Mouse (Mus musculus) cerebellum, adult 8-10 months (tissue): ENCODE measurements at regions not wholly inside any gene's neighbourhood (a gene's known extent, or its start where the extent isn't known, plus 50 kb on each side); places are given as distances from the start of the nearest gene placed in this dataset.

Experiments
- DNase-seq: peaks from one replicate; pipeline ENCODE4 v3.0.0; 2022

DNA sequence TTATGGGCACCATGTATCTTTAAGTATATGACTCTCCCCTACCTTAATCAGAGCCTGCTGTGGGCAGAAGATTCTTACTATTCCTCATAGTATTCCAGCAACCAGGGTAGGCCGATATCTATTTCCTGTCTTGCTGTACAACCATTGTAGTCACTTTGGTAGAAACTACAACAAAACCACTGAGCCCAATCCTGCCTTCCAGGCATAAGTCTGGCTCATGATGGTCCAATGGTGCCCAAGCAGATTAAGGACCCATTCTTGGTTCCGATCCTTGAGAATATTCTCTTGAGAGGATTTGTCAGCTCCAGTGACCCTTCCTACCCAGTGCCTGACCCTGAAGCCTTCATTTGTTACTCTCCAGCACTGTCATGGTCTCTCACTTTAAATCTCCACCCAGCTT, 102.9 kb upstream of the Mylip start:
- no peak for DNase-seq

DNA sequence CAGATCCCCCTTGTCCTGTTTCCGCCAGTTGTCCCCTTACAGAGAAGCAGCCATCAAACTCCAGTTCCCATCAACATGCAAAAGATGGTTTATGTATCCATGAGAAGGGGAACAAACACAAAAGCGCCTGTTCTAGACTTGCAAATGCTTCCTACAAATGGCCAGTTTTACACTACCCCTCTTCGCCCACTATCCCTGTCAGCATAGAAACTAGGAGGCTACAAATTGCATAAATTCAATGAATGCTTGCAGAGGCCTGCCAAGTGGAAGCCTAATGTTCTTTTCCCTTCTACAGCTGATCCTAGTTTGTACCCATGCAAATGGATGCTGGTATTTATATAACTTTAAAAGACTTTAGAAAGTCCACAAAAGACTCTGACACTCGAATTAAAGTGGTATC, 102.3 kb upstream of the Mylip start:
- DNase-seq, result no peak

DNA sequence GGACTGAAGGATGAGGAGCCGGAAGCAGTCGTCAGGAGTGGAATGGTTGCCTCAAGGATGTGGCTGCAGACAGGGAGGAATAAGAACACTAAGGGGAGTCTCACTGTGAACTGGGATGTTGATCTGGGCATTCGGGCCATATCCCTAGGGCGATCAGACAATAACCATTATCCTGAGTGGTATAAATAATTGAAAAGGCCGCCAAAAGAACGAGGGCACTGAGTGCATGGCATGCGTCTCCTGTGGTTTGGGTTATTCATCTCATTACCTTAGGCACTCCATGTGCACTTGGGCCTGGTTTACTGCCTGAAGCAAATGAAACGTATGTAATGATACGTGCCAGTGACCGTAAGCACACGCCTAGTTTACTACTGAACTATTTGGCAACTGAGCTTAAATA, 99.6 kb upstream of the Mylip start:
- no peak for DNase-seq

DNA sequence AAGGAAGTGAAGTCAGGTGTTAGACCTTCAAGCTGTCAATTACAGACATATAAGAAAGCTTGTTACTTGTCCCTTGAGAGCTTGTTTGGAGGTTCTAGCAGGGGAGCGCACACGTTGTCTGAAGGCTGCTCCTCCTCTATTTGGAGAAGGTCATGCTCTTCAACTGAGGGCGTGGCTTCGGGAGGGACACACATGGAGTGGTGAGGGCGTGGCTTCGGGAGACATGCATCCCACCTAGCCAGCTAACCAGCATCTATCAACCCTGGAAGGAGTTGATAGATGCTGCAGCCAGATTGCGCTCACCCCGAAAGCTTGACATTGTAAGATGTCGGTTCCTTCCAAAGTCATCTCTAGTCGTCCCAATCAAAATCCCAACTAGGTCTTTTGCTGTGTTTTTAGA, 94.9 kb upstream of the Mylip start:
- no peak for DNase-seq

DNA sequence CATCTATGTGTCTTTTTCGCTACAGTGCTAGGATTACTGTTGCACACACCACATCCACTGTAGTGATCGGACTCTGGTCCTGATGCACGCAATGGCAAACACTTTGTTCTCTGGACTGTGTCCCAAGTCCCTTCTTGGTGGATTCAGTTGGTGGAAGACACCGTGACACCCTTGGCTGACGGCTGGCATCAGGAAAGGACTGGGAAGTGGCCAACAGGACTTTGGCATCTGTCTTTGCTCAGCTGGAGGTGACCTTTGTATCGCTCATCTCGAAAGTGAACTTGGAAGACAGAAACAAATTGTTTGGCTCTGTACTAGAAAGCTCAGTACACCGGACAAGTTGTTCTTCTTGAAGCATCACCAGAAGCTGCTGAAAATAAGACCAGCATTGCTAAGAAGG, 88.9 kb upstream of the Mylip start:
- no peak for DNase-seq

DNA sequence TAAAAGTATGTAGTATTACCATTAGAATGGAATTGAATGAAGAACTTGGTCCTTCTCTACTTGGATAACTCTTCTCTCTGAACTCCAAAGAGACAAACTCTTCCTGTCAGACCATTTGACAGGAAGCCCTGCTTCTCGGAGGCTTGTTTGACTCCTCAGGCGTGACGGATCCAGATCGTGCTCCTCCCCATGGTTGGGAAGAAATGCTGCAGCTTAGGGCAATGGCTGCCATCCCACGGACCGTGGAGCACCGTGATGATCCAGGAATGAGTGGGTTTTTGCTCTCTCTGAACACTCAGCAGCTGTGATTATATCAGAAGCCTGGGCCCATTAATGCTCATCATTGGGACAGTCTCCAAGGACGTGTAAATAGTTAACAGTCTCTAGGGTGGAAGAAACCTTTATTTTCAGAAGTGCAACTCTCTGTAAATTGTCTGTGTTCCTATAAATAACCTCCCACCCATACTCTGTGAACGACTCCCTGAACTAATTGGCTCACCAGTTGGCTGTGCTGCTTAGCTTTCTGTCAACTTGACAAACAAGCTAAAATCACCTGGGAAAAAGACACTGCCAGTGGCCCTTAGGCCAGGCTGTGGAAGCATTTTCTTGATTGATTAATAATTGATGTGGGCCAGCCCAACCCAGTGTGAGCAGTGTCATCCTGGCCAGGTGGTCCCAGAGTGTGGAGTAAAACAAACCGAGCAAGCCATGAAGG, 88.2 kb upstream of the Mylip start:
- no peak for DNase-seq

DNA sequence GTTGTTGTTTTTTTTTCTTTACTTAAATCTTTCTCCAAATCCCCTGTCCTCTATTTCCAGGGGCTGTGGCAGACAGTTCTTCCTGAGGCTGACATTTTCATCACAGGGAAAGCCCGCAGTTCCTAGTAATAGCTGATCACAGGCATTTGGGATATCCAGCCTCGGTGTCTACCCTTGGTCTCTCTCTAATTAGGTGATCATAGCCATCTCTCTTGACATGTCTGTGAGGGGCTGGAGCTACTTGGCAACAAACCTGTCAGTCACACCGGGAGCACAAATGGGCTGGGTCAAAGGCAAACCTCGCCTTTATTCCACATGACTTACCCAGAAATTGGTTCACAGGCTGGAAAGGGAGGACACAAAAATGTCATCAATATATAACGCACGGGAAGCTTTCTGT, 86.7 kb upstream of the Mylip start:
- DNase-seq, result no peak

DNA sequence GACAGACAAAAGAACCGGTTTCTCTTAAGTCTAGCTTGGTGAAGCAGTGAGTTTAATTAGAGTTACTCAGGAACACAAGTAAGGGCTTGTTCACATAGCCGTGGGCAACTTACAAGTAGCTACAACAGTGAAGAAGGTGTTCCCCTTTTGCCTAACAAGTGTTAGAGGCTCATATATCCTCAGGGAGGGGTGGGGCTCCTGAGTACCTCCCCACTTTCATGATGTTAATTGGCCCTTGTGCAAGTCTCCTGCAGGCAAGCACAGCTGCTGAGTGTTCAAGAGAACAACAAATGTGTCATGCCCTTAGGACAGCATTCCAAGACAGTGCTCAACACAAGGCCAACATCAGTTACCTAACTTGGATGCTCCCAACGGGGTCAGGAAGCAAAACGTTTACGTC, 83.4 kb upstream of the Mylip start:
- no peak for DNase-seq

DNA sequence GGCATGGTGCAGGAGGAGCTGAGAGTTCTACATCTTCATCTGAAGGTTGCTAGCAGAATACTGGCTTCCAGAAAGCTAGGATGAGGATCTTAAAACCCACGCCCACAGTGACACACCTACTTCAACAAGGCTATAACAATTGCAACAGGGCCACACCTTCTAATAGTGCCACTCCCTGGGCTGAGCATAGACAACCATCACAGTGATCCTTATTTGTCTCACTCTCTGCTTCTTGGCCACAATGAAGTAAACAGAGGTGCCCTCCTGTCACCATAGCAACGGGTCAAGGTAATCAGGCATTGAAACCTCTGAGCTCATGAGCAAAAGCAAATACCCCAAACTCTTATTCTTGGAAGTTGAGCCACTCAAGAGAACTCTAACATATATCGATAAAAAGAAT, 82.3 kb upstream of the Mylip start:
- no peak for DNase-seq

DNA sequence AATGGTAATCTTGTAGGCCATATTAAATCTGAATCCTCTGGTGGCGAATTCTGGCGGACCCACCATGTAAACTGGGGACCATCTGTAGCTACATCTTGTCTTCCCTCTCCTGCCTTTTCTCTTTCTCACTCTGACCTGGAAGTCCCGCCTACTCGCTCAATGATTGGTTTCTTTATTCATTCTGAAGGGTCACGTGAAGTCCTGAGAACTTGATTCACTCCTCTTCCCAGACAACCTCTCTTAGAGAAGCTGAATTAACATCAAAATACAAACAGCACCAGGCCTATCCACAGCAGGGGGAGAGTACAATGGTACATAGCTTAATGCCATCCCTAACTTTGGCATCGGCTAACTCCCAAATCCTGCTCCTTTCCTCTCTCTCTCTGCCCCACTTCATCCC, 69.9 kb upstream of the Mylip start:
- DNase-seq, result no peak

DNA sequence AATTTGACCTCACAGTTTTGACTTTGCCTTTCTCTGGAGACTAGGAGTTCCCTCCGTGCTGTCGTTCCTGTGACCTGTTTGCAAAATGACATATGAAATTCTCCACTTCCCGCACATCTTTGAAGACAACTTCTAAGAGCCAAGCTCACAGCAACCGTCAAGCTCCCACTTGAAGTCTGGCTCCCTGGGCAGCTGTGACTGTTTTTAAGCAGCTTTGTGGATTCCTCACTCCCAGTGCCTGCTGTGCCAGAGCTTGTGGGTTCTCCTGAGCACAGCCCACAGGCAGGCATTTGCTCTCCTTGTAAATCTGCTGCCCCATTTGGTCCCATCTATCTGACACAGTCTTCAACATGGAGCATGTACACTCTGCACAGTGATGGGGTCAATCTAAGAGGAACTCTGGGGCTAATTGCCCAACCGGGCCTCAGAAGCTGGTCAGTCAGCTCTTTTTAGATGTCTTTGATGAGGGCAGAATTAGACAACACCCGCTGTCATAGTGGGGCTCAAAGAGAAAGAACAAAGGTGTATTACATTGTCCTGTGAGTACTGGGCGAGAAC, 63.7 kb upstream of the Mylip start:
- DNase-seq, result no peak

DNA sequence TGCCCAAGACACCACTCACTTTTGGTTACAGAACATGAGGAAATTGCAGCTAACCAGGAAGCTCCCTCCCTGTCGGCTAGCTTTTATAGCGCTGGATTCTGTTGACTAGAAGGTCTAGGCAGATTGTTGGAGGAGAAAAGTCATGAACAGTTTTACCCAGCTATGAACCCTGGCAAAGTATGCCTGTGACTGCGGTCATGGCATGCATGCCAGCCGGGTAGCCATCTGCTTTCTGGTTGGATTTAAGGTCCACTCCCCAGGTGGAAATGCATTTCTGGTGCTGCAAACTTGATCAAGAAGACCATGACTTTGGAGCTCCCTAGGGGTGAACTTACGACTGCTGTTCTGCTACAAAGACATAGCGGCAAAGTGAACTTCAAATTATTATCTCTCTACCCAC, 62.8 kb upstream of the Mylip start:
- DNase-seq, result no peak

DNA sequence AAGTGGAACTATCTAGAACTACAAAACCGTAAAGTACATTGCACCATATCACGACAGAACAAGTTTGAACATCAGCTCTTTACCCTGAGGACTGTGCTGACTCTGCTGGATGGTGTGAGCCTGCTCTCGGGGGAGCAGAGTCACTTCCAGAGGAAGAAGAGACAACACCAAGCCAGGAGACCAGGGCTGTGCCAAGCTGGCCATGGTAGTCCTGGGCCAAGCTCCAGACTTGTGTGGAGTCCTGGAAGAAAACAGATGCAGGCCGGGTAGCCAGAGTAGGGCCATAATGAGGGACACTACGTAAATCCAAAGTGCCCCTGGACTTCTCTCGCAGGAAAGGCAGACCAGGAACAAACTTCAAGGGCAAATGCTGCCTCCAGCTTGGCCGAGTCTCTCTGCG, 59.0 kb upstream of the Mylip start:
- no peak for DNase-seq

DNA sequence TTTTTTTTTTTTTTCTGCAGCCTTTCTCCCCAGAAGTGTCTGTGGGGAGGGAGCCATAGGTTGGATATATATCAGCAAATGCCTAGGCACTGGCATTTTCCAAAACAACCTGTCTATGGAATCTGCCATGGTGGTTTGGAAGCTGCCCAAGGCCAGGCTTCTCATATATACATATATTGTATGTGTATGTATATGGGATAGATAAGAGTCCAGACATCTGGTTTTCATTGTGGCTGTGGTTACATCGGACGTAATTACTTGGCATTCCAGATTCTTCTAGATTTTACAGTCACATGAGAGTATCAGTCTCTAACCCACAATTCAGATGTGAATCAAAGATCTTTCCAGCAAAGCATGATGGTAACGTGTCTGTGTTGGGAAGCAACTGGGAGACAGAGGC, 57.5 kb upstream of the Mylip start:
- no peak for DNase-seq

DNA sequence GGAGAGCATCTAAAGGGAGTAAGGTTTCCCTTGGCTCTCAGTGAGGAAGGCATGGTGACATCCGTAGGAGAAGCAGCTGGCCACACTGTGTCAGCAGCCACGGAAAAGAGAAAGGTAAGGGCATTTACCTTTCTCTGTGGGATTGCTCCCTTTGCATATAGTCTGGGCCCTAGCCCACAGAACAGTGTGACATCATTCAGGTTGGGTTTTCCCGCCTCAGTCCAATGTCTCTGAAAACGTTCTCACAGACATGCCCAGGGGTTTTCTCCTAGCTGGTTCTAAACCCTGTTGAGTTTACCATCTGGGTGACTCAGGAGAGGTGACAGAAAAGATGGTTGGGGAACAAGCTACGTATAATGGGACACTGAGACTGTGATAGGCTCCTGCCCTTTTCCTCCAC, 55.9 kb upstream of the Mylip start:
- no peak for DNase-seq
